Mouse (Mus musculus): ENCODE measurements at regions not wholly inside any gene's neighbourhood (a gene's known extent, or its start where the extent isn't known, plus 50 kb on each side); places are given as distances from the start of the nearest gene placed in this dataset.

GRCm38 (mm10) chr1:122905331-122905730 is 1140.0 kb downstream of the Dpp10 start:
- no peaks in the 10 kb centered on the region for H3K4me1 ChIP-seq (ENCODE audit: control insufficient read depth, insufficient read depth, low read length)
- H3K9ac ChIP-seq (ENCODE audit: low read length): no peak overlapping the region
- H3K9me3 ChIP-seq (ENCODE audit: control insufficient read depth, low read length): no peaks in the 10 kb centered on the region
- no peak for DNase-seq (ENCODE audit: low spot score, missing footprints)
- H3K27ac ChIP-seq (ENCODE audit: low read depth, low read length): no peak overlapping the region
- peak; percentile 54 for ATAC-seq (ENCODE audit: low FRiP score)
- WGBS: 66% methylated on average over 5 of the region's 5 CpGs
- no peaks in the 10 kb centered on the region for H3K27me3 ChIP-seq (ENCODE audit: control insufficient read depth, insufficient read depth, low read length)
- H3K36me3 ChIP-seq (ENCODE audit: control insufficient read depth, insufficient read depth, low read length): no peaks in the 10 kb centered on the region
- H3K4me3 ChIP-seq (ENCODE audit: low read depth, low read length): no peak overlapping the region
- H3K4me2 ChIP-seq: no peak overlapping the region

- Histone ChIP-seq H3K4me2 (no peak overlapping the region), H3K9ac (ENCODE audit: low read length) (no peak overlapping the region)
- no peak for ATAC-seq (ENCODE audit: low FRiP score)
Measured at GRCm38 (mm10) chr1:122889100-122889499, 1156.3 kb downstream of the Dpp10 start.

GRCm38 (mm10) chr1:122858995-122859394 is 1186.4 kb downstream of the Dpp10 start:
- Histone ChIP-seq H3K9me3 (ENCODE audit: control insufficient read depth, low read length) (no peaks in the 10 kb centered on the region), H3K27ac (ENCODE audit: low read depth, low read length) (no peak overlapping the region), H3K36me3 (ENCODE audit: control insufficient read depth, insufficient read depth, low read length) (no peaks in the 10 kb centered on the region), H3K4me2 (no peak overlapping the region), H3K4me3 (ENCODE audit: low read depth, low read length) (no peak overlapping the region), H3K27me3 (ENCODE audit: control insufficient read depth, insufficient read depth, low read length) (no peaks in the 10 kb centered on the region), H3K9ac (ENCODE audit: low read length) (no peak overlapping the region), H3K4me1 (ENCODE audit: control insufficient read depth, insufficient read depth, low read length) (no peaks in the 10 kb centered on the region)
- no peak for DNase-seq (ENCODE audit: low spot score, missing footprints)
- ATAC-seq (ENCODE audit: low FRiP score): peak; percentile 38; the same call in 1 of the 2 replicates

More at GRCm38 (mm10) chr1:122889100-122889499, 1156.3 kb downstream of the Dpp10 start:
- Histone ChIP-seq H3K36me3 (ENCODE audit: control insufficient read depth, insufficient read depth, low read length) (no peaks in the 10 kb centered on the region), H3K9me3 (ENCODE audit: control insufficient read depth, low read length) (no peaks in the 10 kb centered on the region), H3K4me3 (ENCODE audit: low read depth, low read length) (no peak overlapping the region), H3K4me1 (ENCODE audit: control insufficient read depth, insufficient read depth, low read length) (no peaks in the 10 kb centered on the region), H3K27ac (ENCODE audit: low read depth, low read length) (no peak overlapping the region), H3K27me3 (ENCODE audit: control insufficient read depth, insufficient read depth, low read length) (no peaks in the 10 kb centered on the region)
- WGBS: 82% methylated on average over 2 of the region's 2 CpGs
- DNase-seq (ENCODE audit: low spot score, missing footprints): no peak

Measured in midbrain, embryonic 11.5 days (tissue).